Mouse (Mus musculus) naive thymus-derived CD4-positive, alpha-beta T cell, adult 2 months (primary cell): ENCODE measurements around the gene Gatad1.
"Not testable (repeated sequence)": the region's sequence is repeated elsewhere in the genome, so short reads cannot be mapped to it uniquely, and the experiment has no call there.

Source experiments
- DNase-seq: peaks from one replicate; pipeline ENCODE4 v3.0.0-alpha.2; 2011; ENCODE audit warnings: low read depth

The Gatad1 gene

DNA sequence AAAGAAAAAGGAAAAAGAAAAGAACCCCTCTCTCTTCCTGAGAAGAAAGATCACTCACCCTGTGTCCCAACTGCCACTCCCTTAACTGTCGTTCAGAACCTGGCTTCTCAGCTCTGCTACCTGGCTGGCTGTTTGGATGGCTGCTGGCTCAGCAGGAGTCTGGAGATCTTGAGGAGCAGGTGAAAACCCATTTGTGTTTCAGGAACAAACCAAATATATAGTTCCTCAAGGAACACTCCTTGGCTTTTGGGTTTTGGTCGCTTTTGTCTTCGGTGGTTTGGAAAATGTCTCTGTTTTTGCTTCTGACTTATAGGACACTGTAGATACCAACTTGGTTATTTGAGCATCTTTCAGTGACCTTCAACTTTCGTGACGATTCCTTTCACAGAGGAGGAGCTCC lies at the start of gene Gatad1:
Gatad1 (minus strand) TSS at position 101 of the 400 bp plus-strand sequence.
- DNase-seq, result no peak

DNA sequence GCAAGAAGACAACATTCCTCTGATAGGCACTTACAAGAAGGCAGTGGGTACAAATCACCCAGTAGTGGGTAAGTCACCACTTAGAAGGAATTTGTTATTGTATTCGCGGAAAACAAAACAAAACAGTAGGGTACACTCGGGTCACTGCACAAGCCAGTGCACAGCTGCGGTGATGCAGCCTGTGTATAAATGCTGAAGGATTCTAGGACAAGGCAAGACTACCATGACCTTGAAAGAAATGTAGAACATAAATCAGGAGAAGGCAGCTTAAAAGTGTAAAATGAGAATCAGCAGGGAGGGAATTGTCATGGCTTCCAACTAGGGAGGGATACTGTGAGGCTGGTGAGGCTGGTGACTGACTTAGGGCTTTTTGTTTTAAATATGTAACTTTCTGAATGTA lies 45.2 kb upstream of the Gatad1 start:
- DNase-seq, result no peak

- DNase-seq, result no peak
Observed at GRCm38 (mm10) chr5:3700025-3700424, 43.0 kb upstream of the Gatad1 start.

- no peak for DNase-seq
Observed at GRCm38 (mm10) chr5:3696031-3696430, 39.0 kb upstream of the Gatad1 start.

DNA sequence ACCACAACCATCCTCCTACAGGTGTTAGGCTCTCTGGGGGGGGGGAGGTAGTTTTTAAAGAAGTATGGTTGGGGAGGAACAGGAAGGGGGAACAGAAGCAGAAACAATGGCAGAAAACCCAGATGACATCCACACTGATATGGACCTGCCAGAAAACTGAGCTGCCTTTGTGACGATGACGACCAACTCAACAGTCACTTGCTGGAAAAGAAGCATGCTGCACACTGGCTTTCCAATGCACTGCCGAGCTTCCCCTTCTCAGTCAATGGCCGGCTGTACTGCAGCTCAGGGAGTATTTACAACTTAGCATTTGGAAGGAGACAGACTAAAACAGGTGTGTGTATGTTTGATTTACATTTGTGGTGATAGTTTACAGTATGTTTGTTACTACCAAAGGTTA lies 38.2 kb upstream of the Gatad1 start:
- DNase-seq, result no peak

- DNase-seq, result no peak
Observed at GRCm38 (mm10) chr5:3692956-3693355, 36.0 kb upstream of the Gatad1 start.

- no peak for DNase-seq
Observed at GRCm38 (mm10) chr5:3691283-3691682, 34.3 kb upstream of the Gatad1 start.

GRCm38 (mm10) chr5:3688298-3688697 lies 31.3 kb upstream of the Gatad1 start:
- DNase-seq, result no peak

- DNase-seq, result peak; percentile 62
Observed at GRCm38 (mm10) chr5:3669938-3670554, 13.1 kb upstream of the Gatad1 start.

- peak; percentile 58 for DNase-seq
Observed at GRCm38 (mm10) chr5:3666585-3666984, 9.6 kb upstream of the Gatad1 start.

- no peak for DNase-seq
Observed at GRCm38 (mm10) chr5:3665225-3665624, 8.2 kb upstream of the Gatad1 start.

GRCm38 (mm10) chr5:3653801-3654200 lies 3.2 kb downstream of the Gatad1 start:
- DNase-seq, result no peak

DNA sequence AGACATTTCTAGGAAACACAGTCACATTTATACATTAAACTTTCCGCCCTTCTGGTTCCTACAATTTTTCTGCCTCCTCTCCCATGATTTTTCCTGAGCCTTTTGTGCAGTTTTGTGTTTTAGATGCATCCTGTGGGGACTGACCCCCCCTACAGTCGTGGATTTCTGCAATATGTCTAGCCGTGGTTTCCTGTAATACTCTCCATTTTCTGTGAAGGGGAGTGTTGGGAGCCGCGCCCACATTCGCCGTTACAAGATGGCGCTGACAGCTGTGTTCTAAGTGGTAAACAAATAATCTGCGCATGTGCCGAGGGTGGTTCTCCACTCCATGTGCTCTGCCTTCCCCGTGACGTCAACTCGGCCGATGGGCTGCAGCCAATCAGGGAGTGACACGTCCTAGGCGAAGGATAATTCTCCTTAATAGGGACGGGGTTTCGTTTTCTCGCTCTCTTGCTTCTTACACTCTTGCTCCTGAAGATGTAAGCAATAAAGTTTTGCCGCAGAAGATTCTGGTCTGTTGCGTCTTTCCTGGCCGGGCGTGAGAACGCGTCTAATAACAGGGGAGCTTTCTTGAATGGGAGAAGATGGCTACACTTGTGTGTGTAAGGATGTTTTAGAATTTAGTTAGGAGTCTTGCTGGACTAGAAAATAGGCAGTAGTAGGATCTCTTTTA lies 3.9 kb downstream of the Gatad1 start:
- not testable (repeated sequence) for DNase-seq

DNA sequence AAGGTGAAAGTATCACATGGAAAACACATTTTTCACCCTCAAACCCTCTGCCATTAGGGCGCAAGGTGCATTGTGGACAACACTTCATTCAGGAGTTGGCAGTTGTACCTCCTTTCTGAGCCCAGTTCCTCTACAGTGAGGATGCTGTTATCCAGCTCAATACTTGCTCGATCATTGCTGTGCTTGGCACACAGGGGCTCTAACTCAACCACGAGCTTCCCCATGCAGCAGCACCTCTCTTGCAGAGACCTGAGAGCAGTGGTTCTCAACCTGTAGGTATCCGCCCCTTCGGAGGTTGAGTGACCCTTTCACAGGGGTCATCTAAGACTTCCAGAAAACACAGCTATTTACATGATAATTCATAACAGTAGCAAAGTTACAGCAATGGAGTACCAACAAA lies 5.4 kb downstream of the Gatad1 start:
- DNase-seq, result no peak

GRCm38 (mm10) chr5:3650881-3651280 lies 6.1 kb downstream of the Gatad1 start, which contains the start of gene Tmbim7:
Gene Tmbim7, plus strand, starts transcription at chr5:3651181.
- DNase-seq, result no peak

- no peak for DNase-seq
Observed at GRCm38 (mm10) chr5:3648849-3649210, 8.2 kb downstream of the Gatad1 start.

DNA sequence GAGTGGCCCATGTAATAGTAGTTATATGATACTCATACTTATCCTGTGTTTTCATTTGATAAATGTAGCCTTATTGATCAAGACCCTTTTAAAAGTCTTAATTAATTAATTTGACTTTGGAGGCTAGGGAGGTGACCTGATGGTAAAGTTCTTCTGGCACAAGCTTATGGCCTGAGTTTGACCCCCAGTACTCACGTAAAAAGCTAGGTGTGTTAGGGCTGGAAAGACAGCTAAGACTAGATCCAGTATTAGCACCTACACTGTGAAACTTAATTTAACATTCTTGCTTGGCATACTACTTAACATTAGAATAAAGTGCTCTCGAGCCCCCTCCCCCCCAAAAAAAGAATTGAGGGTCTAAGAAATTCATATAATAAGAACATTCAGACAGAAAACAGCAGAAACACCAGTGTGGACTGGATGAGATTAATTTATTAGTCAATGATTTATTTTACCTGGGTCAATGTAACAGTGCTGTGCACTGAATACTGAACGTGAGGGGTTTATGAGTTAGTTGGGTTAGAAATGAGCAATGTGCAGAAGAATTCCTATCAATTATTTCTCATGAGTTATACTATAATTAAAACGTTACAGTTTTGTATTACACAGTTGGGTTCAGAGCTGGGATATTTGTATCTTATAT lies 8.7 kb downstream of the Gatad1 start:
- DNase-seq, result peak; percentile 39

GRCm38 (mm10) chr5:3647708-3648121 lies 9.3 kb downstream of the Gatad1 start:
- DNase-seq, result peak; percentile 91

DNA sequence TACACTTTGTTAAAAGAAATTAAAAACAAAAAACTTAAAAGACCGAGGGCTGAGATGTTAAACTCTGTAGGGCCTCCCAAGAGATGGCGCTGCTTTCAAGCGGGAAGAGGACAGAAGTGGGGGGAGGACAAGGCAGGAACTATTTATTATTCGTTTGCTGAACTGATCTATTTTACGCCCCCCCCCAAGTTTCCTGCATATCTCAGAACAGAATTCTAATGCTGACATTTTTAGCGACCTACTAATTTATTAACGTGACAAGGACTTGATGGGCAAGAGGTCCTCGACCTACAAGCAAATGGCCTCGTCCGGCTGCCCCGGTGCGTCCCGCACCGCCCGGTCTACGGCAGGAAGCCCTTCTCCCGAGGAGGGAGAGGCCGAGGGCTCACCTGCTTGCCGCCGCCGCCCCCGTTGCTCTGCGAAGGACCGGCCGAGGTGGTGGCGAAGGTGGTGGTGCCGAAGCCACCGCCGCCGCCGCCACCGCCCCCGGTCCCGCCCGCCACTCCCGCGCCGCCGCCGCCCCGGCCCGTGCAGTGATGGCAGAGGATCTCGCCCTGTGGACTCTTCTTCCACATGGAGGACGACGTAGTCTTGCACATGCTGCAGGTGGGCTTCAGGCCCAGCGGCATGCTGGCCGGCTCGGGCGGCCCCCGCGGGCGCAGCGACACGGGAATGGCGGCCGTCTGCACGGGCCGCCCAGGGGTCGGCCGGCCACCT lies 9.8 kb downstream of the Gatad1 start:
- peak; percentile 77 for DNase-seq

DNA sequence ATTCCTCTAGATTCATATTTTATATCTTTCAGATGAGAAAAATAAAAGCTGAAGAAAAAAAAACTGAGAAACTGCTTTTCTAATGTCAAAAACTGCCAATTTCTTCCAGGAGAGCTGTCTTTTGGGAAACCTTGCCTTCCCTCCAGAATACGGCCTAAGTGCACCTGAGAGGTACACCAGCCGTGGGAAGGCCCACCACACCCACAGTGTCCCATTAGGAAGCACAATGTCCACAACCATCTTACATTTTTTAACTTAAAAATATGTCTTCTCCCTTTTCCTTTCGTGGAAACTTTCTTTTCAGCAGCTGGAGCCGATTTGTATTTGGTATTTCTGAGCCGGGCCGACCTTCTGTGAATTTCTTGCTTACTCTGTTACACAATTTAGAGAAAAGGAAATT lies 10.4 kb downstream of the Gatad1 start:
- no peak for DNase-seq

DNA sequence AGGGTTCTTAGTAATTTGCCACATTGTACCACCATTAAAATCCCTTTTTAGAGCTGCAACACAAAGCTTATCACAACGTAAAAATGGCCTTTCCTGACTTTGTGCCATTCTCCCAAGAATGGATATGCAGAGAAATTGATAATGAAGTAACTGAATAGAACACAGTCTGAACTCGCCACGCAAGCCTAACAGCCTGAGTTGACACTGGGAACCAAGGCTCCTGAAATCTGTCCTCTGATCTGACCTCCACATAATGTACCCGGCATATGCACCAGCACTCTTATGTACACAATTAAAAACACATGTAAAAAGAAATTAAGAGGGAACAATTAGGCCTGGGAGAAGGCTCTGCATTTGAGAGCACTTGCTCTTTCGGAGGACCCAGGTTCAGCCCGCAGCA lies 11.7 kb downstream of the Gatad1 start:
- no peak for DNase-seq

GRCm38 (mm10) chr5:3644621-3645020 lies 12.4 kb downstream of the Gatad1 start:
- no peak for DNase-seq

DNA sequence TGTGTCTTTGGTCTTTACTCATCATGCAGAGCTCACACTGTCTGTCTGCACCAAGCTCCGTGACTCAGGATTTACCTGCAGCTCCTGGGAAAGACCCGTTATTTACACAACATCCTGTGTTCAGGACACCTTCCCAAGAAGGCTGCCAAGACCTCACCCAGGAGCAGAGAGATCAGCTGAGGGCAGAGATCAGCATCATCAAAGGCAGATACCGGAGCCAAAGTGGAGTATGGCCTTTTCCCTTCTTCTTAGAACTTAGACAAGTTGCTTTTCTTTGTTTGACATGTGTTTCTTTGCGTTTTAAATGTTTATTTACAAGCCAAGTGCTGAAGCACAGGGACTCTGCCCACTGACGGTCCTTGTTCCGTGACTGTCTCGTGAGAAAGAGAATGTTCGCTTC lies 21.7 kb downstream of the Gatad1 start:
- DNase-seq, result no peak
